Mouse (Mus musculus): ENCODE results near the gene Jak1. TPM values are rescaled to one million over a fixed set of nuclear protein-coding genes. Genes with fewer than 3 reads are reported as not detected.
A peak's percentile ranks its signal among the peaks of the same experiment; 100 is the strongest.

Jak1 gene
- 72.2 and 83.4 TPM in 2 replicates for polyA plus RNA-seq (2015; fragmentation: Nextera tagmentation; extraction: Ambion mirVana)

- Histone ChIP-seq H3K27me3 (no peaks in the 10 kb centered on the region), H3K4me3 (peak within 1 kb of the TSS; percentile 80), H3K4me1 (peaks cover 6% of the 10 kb centered on the region), H3K9ac (peak within 1 kb of the TSS; percentile 88), H3K9me3 (no peaks in the 10 kb centered on the region), H3K36me3 (no peaks in the 10 kb centered on the region), H3K4me2 (peak within 1 kb of the TSS; percentile 80), H3K27ac (peak within 1 kb of the TSS; percentile 74)
- peak; percentile 98 for ATAC-seq (ENCODE audit: insufficient number of reproducible peaks, insufficient read depth, low FRiP score, low TSS enrichment, low read depth)
- WGBS = under 1% methylated on average over 81 of the region's 84 CpGs
These were observed at the start of gene Jak1 for GRCm38 (mm10) chr4:101264741-101265513. Gene Jak1 (minus strand): TSS chr4:101265282.

GRCm38 (mm10) chr4:101312055-101312454, 47.0 kb upstream of the Jak1 start:
- WGBS = 80% methylated on average over 6 of the region's 6 CpGs
- no peaks in the 10 kb centered on the region; the same call in 1 of the 2 replicates for H3K9me3 ChIP-seq
- H3K27ac ChIP-seq = no peak overlapping the region
- no peaks in the 10 kb centered on the region for H3K4me1 ChIP-seq
- H3K36me3 ChIP-seq = no peaks in the 10 kb centered on the region
- ATAC-seq (ENCODE audit: insufficient number of reproducible peaks, insufficient read depth, low FRiP score, low TSS enrichment, low read depth) = no peak
- peaks cover 15% of the 10 kb centered on the region; the same call in 1 of the 2 replicates for H3K27me3 ChIP-seq
- H3K9ac ChIP-seq = no peak overlapping the region
- H3K4me3 ChIP-seq = no peak overlapping the region
- H3K4me2 ChIP-seq = no peak overlapping the region

- no peak overlapping the region for H3K4me3 ChIP-seq
These were observed 43.1 kb upstream of the Jak1 start for GRCm38 (mm10) chr4:101308166-101308565.

GRCm38 (mm10) chr4:101307286-101307685, 42.2 kb upstream of the Jak1 start:
- Histone ChIP-seq H3K27me3 (no peaks in the 10 kb centered on the region), H3K36me3 (no peaks in the 10 kb centered on the region), H3K4me3 (no peak overlapping the region), H3K9ac (no peak overlapping the region), H3K9me3 (no peaks in the 10 kb centered on the region), H3K27ac (no peak overlapping the region), H3K4me2 (no peak overlapping the region), H3K4me1 (no peaks in the 10 kb centered on the region)
- WGBS = 63% methylated on average over 4 of the region's 4 CpGs
- no peak for ATAC-seq (ENCODE audit: insufficient number of reproducible peaks, insufficient read depth, low FRiP score, low TSS enrichment, low read depth)

More at GRCm38 (mm10) chr4:101308166-101308565, 43.1 kb upstream of the Jak1 start:
- ATAC-seq (ENCODE audit: insufficient number of reproducible peaks, insufficient read depth, low FRiP score, low TSS enrichment, low read depth) = no peak
- Histone ChIP-seq H3K27me3 (no peaks in the 10 kb centered on the region), H3K27ac (no peak overlapping the region), H3K4me1 (no peaks in the 10 kb centered on the region), H3K9me3 (no peaks in the 10 kb centered on the region), H3K9ac (no peak overlapping the region), H3K36me3 (no peaks in the 10 kb centered on the region), H3K4me2 (no peak overlapping the region)
- 89% methylated on average over 4 of the region's 4 CpGs for WGBS

DNA sequence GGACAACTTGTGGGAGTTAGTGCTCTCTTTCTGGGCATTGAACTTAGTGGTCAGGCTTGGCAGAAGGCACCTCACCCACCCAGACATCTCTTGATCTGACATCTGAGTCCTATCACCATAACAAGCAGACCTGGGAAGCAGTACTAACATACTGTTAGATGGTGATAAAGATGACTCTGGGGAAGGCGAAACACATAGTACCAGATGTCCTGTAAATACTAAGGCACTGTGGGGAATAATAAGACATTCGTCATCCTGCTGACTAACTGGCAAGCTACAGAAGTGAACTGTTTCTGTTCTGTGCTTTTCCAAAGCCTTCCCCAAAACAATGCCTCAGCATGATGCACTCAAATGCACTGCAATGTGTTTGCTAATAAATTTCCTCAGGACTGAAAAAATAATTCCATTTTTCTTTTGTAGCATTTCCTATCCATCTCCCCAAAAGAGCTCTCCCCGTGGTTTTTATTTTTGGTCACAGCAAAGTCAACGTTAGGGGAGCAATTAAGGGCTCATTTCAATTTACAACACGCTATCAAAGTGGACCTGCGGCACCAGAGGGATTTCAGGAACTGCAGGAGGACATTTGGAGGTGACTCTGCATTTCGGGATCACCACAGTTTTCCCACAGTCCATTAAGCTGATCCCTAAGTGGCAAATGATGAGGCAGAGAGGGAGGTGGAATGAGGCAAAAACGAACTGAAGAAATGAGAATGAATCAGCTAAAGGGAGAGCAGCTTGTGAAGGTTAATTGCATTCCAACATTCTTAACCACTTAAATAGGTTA, 41.2 kb upstream of the Jak1 start:
- ATAC-seq (ENCODE audit: insufficient number of reproducible peaks, insufficient read depth, low FRiP score, low TSS enrichment, low read depth) = no peak
- Histone ChIP-seq H3K9me3 (no peaks in the 10 kb centered on the region), H3K4me3 (no peak overlapping the region), H3K4me2 (no peak overlapping the region), H3K4me1 (peaks cover 5% of the 10 kb centered on the region; the same call in 1 of the 2 replicates), H3K9ac (no peak overlapping the region), H3K36me3 (no peaks in the 10 kb centered on the region), H3K27ac (no peak overlapping the region), H3K27me3 (no peaks in the 10 kb centered on the region)
- 53% methylated on average over 8 of the region's 8 CpGs for WGBS

DNA sequence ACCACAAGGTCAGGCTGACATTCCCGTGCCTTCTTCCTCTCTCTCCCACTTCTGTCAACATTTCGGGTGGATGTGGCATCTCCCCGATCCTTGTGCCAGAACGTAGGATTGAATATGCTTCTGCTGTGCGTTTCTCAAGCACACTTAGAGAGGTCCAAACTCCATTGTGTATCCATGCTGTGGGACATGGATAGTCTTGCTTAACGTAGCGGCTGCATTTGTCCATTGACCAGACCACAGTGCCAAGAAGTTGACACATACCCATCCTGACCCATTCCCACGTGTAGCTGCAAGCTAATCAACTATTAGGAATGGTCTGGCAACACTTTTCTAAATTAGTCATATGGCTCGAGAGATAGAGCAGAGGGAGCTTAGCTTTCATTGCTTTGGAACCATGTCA, 40.0 kb upstream of the Jak1 start:
- H3K27ac ChIP-seq = no peak overlapping the region
- ATAC-seq (ENCODE audit: insufficient number of reproducible peaks, insufficient read depth, low FRiP score, low TSS enrichment, low read depth) = no peak

GRCm38 (mm10) chr4:101304114-101304513, 39.0 kb upstream of the Jak1 start:
- H3K36me3 ChIP-seq = no peaks in the 10 kb centered on the region
- no peak overlapping the region for H3K4me3 ChIP-seq
- no peak overlapping the region for H3K9ac ChIP-seq
- no peak overlapping the region for H3K27ac ChIP-seq
- H3K27me3 ChIP-seq = no peaks in the 10 kb centered on the region
- no peak overlapping the region for H3K4me2 ChIP-seq
- ATAC-seq (ENCODE audit: insufficient number of reproducible peaks, insufficient read depth, low FRiP score, low TSS enrichment, low read depth) = no peak
- peaks cover 9% of the 10 kb centered on the region; the same call in 1 of the 2 replicates for H3K4me1 ChIP-seq
- no peaks in the 10 kb centered on the region for H3K9me3 ChIP-seq
- WGBS = 91% methylated on average over 4 of the region's 4 CpGs

More for the DNA sequence above, 40.0 kb upstream of the Jak1 start:
- Histone ChIP-seq H3K4me1 (peaks cover 9% of the 10 kb centered on the region; the same call in 1 of the 2 replicates), H3K36me3 (no peaks in the 10 kb centered on the region), H3K9me3 (no peaks in the 10 kb centered on the region), H3K4me2 (no peak overlapping the region), H3K9ac (no peak overlapping the region), H3K27me3 (no peaks in the 10 kb centered on the region), H3K4me3 (no peak overlapping the region)
- 77% methylated on average over 9 of the region's 9 CpGs for WGBS

DNA sequence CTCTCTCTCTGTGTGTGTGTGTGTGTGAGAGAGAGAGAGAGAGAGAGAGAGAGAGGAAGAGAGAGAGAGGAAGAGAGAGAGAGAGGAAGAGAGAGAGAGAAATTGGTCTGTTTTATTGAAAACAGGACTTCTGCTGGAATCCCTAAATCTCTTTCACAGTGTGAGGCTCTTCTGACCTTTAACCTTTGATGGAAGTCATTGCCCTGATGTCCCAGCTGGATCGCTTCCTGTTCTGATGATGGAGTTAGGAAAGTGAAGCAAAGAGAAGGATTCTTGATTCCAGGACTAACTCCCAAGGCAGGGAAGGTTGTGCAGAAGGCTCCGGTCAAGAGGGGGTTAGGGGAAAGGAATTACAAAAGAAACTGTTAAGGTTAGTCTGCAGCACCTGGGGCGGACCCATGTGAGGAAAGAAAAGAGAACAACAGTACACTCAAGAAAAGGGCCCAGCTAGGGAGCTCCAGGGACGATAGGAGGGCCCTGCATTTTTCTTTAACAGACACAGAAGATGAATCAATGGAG, 35.4 kb upstream of the Jak1 start:
- Histone ChIP-seq H3K4me2 (no peak overlapping the region), H3K9me3 (no peaks in the 10 kb centered on the region), H3K4me3 (no peak overlapping the region), H3K27me3 (no peaks in the 10 kb centered on the region), H3K9ac (no peak overlapping the region), H3K4me1 (peaks cover 9% of the 10 kb centered on the region; the same call in 1 of the 2 replicates), H3K36me3 (no peaks in the 10 kb centered on the region), H3K27ac (no peak overlapping the region)
- no peak for ATAC-seq (ENCODE audit: insufficient number of reproducible peaks, insufficient read depth, low FRiP score, low TSS enrichment, low read depth)
- WGBS = 53% methylated on average over 4 of the region's 4 CpGs

DNA sequence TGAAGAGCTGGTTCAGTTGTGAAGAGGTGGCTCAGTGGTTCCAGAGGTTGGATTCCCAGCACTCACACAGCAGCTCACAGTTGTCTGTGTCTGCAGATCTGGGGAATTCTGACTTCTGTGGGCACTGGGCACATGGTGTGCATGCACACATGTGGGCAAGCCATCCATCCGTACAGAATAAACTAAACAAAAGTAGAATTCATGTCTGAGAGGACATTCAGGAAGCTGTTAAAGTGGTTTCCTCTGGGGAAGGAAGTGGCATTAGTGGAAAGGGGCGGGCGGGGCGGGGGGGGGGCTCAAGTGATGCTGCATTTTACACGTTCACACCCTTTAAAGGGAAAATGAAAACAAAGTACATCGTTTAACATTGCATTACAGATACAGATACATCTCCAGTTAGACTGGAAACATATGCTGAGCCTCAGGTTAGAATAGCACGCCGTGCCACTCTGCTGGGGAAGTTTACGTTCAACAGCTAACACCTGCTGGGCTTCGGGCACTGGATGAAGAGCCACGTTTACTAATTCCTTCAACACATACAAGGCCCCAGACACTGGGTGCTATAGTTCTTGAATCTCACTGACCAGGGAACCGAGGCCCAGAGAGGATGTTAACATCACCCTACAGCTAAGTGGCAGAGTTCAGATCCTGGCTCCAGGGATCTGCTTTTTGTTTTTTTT, 33.4 kb upstream of the Jak1 start:
- ATAC-seq (ENCODE audit: insufficient number of reproducible peaks, insufficient read depth, low FRiP score, low TSS enrichment, low read depth) = no peak
- Histone ChIP-seq H3K4me3 (no peak overlapping the region), H3K9ac (no peak overlapping the region), H3K27ac (no peak overlapping the region), H3K36me3 (no peaks in the 10 kb centered on the region), H3K4me2 (no peak overlapping the region), H3K9me3 (no peaks in the 10 kb centered on the region), H3K4me1 (peaks cover 9% of the 10 kb centered on the region; the same call in 1 of the 2 replicates), H3K27me3 (peaks cover 16% of the 10 kb centered on the region)
- 71% methylated on average over 12 of the region's 12 CpGs for WGBS

GRCm38 (mm10) chr4:101296836-101297235, 31.8 kb upstream of the Jak1 start:
- no peak overlapping the region for H3K9ac ChIP-seq
- H3K36me3 ChIP-seq = no peaks in the 10 kb centered on the region
- H3K27ac ChIP-seq = no peak overlapping the region
- peaks cover 27% of the 10 kb centered on the region for H3K27me3 ChIP-seq
- H3K9me3 ChIP-seq = no peaks in the 10 kb centered on the region
- ATAC-seq (ENCODE audit: insufficient number of reproducible peaks, insufficient read depth, low FRiP score, low TSS enrichment, low read depth) = no peak
- WGBS = 79% methylated on average over 7 of the region's 7 CpGs
- H3K4me2 ChIP-seq = no peak overlapping the region
- no peak overlapping the region for H3K4me3 ChIP-seq
- peaks cover 26% of the 10 kb centered on the region for H3K4me1 ChIP-seq

DNA sequence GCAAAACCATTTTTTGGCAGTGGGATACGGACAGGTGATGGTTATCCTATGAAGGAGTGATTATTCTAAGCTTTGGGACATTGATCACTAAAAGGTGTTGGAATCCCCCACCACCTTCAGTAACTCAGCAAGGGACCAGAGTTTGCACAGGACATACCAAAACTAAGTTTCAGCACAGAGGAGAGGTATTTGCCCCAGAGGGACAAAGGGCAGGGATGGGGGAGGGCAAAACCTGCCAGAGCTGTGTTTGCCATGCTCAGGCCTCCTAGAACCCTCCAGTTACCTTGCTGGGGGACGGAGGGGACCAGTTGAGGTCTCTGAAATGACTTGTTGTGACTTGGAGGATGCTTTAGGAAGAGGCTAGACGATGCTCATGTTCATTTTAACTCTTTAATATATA, 30.7 kb upstream of the Jak1 start:
- Histone ChIP-seq H3K9me3 (no peaks in the 10 kb centered on the region), H3K4me3 (no peak overlapping the region), H3K9ac (no peak overlapping the region), H3K4me2 (no peak overlapping the region), H3K36me3 (no peaks in the 10 kb centered on the region), H3K27me3 (peaks cover 31% of the 10 kb centered on the region), H3K4me1 (peaks cover 18% of the 10 kb centered on the region), H3K27ac (no peak overlapping the region)
- WGBS = 74% methylated on average over 3 of the region's 3 CpGs
- ATAC-seq (ENCODE audit: insufficient number of reproducible peaks, insufficient read depth, low FRiP score, low TSS enrichment, low read depth) = no peak
